Mouse (Mus musculus): ENCODE data around the gene AK157302. TPM values are rescaled to one million over a fixed set of nuclear protein-coding genes. Genes with fewer than 3 reads are reported as not detected.

AK157302 gene
- 0.33 and 0.37 TPM in 2 replicates for polyA plus RNA-seq (2015; fragmentation: Nextera tagmentation; extraction: Ambion mirVana)

DNA sequence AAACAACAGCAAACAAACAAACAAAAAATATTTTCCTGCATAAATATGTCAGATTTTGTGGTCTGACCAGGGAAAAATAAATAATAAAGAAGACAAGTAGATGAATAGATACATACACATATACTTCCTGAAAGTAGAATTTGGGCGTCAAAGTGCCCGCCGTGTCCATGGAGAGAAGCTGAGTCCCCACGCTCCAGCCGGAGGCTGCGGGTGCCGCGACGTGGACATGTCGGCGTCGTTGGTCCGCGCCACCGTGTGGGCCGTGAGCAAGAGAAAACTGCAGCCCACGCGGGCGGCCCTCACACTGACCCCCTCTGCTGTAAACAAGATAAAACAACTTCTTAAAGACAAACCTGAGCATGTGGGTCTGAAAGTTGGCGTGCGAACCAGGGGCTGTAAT is at the start of gene AK157302:
TSS of gene AK157302 (plus strand) at position 144 of the 400 bp plus-strand sequence.

DNA sequence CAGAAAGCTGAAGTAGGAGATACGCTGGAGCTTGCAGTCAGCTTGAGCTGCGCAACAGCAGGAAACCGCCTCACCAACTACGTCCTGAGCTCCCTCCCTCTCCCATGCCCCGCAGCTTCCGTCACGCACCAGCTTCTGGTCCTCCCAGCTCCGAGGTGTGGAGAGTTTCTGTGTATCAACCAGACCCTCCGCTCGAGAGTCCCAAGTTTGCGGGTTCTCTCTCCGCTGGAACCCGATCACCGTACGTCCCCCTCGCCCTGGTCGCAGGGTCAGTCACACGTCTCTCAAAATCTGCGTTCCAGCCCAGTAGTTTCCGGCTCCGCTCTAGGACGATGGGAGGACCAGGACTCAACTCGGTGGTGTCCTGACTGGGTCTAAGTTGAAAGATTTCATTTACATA is 41.6 kb upstream of the AK157302 start, which contains the start of gene Zscan26:
TSS of gene Zscan26 (minus strand) at position 282 of the 400 bp plus-strand sequence.

DNA sequence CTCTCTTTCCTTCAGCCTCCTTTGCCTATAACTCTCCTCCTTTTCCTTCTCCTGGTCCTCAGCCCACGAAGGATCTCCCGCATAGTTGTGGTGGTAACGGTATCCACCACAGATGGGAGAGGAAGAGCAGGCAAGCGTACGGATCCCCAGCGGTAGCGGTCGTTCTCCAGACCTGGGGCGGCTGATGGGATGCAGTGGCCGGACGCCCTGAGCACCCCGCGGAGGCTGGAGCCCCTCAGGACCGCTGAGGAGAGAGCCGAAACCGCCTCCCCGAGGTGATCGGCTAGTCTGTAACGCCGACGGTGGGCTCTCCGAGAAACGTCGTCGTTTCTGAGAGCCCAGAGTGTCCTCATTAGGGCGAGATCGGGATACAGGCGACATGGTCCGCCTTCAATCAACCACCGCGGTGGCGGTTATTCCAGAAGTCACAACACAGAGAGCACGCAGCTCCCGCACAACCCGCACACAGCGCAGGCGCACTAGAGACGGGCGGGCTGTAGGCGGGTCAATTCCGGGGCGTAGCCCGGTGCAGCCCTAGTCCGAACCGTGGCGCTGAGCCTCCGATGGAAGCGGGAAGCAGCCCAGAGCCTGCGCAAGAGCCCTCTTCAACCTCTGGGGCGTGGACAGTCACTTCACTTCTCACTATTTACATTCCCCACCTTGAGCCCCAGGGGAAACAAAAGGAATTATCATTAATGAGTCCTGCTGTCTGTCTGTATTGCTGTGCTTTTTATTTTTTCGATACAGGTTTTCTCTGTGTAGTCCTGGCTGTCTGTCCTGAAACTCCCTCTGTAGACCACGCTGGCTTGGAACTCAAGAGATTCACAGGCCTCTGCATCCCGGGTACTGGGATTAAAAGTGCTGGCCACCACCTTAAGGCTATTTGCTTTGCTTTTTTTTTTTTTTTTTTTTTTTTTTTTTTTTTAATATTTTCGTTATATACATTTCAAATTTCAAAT is 26.7 kb upstream of the AK157302 start, which contains the start of gene Nkapl:
TSS of gene Nkapl (minus strand) at position 449 of the 959 bp plus-strand sequence.

DNA sequence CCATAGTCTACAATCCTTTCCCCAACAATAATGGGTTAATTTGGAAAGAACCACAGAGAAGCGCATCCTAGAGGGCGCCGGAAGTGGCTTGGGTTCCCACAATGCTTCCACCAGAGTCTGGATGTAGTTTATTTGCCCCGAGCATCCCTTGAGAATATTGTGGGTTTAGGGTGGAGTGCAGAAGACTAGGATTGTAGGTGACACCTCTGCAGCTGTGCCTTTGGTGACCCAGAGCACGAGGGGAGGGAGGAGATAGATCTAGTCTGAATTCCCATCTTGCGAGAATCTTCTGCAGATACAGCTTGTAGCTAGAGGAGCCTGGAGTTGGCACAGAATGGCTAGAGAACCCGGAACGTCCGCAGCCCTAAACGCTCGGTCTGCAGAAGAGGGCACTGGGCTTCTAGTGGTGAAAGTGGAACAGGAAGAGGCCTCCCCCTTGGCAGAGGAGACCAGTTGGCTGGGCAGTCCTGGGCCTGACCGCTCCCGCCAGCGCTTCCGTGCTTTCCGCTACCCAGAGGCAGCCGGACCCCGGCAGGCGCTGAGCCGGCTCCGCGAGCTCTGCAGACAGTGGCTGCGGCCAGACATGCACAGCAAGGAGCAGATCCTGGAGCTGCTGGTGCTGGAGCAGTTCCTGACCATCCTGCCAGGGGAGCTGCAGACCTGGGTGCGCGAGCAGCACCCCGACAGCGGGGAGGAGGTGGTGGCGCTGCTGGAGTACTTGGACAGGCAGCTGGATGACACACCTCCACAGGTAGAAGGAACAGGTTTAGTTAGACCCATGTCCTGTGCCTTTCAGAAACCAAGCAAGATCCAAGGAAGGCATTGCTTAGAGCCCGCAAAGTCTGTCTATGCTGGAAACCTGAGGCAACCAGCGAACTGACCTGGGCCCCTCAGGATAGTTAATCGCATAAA is 16.0 kb upstream of the AK157302 start, which contains the start of the genes Zkscan4 and Gm10065:
TSS of gene Zkscan4 (plus strand) at position 149 of the 912 bp plus-strand sequence.
TSS of gene Gm10065 (minus strand) at position 683 of the 912 bp plus-strand sequence.

GRCm38 (mm10) chr13:21501182-21501581 is 6.2 kb downstream of the AK157302 start, which contains the start of gene Gm11273:
Gene Gm11273, minus strand, starts transcription at chr13:21501418.

DNA sequence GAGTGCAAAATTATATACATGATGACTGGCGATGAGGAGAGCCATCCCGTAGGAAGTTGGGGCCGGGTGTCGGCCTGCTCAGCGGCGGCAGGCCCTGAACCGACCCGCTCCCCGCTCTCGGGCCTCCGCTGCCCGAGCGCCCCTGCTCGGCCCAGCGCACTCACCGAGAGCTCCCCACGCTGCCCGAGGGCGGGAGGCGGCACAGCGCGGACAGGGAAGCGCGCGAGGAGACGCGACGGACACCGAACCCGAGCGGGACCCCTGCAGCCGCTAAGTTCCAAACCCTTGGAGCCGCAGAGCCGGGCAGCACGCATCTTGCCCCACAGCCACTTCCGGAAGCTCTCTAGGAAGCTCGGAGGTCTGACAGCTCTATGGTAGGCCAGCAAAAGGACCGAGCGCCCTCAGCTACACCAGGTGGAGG is 35.8 kb downstream of the AK157302 start, which contains the start of gene Zkscan8:
TSS of gene Zkscan8 (minus strand) at position 340 of the 421 bp plus-strand sequence.

DNA sequence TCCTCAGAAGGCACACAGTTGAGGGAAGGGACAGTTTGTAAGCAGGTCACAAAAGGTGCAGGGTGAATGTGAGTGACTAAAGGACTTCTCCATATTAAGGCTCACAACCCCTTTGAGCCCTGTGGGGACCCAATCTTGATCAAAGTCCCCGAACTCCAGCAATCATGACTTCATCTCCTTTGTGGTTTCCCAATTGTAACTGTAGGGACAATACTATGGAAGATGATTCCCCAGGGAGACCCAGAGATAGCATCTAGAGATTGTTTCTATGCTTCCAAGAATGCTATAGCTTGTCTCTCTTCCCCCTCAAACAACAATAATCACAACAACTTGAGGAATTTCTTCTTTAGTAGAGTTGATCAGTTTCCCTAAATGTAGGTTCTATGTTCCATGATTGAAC is 47.7 kb downstream of the AK157302 start, which contains the start of gene Olfr1366:
TSS of gene Olfr1366 (minus strand) at position 101 of the 400 bp plus-strand sequence.

MicroRNAs encoded within 50 kb of the gene (microRNA counts, 519-probe panel; counts per million panel counts)
- microRNA mmu-miR-1896 = 3,706 counts per million, percentile 64 among the panel's probes with 10 or more counts

Small RNA genes within 50 kb of the gene (microRNA-seq; reads per million reads assigned to microRNA genes)
- gene Mir1896 = not detected

Other genes with a start within 250 kb of the AK157302 start
- gene Gpx5, start 202.5 kb upstream of the AK157302 start, polyA plus RNA-seq (2015; fragmentation: Nextera tagmentation; extraction: Ambion mirVana) = not detected in 2 replicates
- not detected in 2 replicates for gene Gpx6, start 183.1 kb upstream of the AK157302 start, polyA plus RNA-seq (2015; fragmentation: Nextera tagmentation; extraction: Ambion mirVana)
- gene Olfr1367, start 148.3 kb upstream of the AK157302 start, polyA plus RNA-seq (2015; fragmentation: Nextera tagmentation; extraction: Ambion mirVana) = not detected in 2 replicates
- gene Zscan12, start 132.4 kb upstream of the AK157302 start, polyA plus RNA-seq (2015; fragmentation: Nextera tagmentation; extraction: Ambion mirVana) = 4.6 and 4.9 TPM in 2 replicates
- gene Zkscan3, start 92.5 kb upstream of the AK157302 start, polyA plus RNA-seq (2015; fragmentation: Nextera tagmentation; extraction: Ambion mirVana) = 33.7 and 34.0 TPM in 2 replicates
- 0.63 and 0.66 TPM in 2 replicates for gene Pgbd1, start 54.2 kb upstream of the AK157302 start, polyA plus RNA-seq (2015; fragmentation: Nextera tagmentation; extraction: Ambion mirVana)
- 19.5 and 20.3 TPM in 2 replicates for gene Zscan26, start 41.5 kb upstream of the AK157302 start, polyA plus RNA-seq (2015; fragmentation: Nextera tagmentation; extraction: Ambion mirVana)
- gene Nkapl, start 26.7 kb upstream of the AK157302 start, polyA plus RNA-seq (2015; fragmentation: Nextera tagmentation; extraction: Ambion mirVana) = 2.1 TPM in 2 replicates
- gene Zkscan4, start 16.3 kb upstream of the AK157302 start, polyA plus RNA-seq (2015; fragmentation: Nextera tagmentation; extraction: Ambion mirVana) = 1.2 and 2.0 TPM in 2 replicates
- not detected in 2 replicates for gene Gm10065, start 15.8 kb upstream of the AK157302 start, polyA plus RNA-seq (2015; fragmentation: Nextera tagmentation; extraction: Ambion mirVana)
- 9.9 and 11.1 TPM in 2 replicates for gene Gm11273, start 6.2 kb downstream of the AK157302 start, polyA plus RNA-seq (2015; fragmentation: Nextera tagmentation; extraction: Ambion mirVana)
- 2.0 and 2.8 TPM in 2 replicates for gene Zkscan8, start 35.9 kb downstream of the AK157302 start, polyA plus RNA-seq (2015; fragmentation: Nextera tagmentation; extraction: Ambion mirVana)
- gene Olfr1366, start 47.6 kb downstream of the AK157302 start, polyA plus RNA-seq (2015; fragmentation: Nextera tagmentation; extraction: Ambion mirVana) = 0.13 TPM in 1 of 2 replicates, not detected in the other
- gene Olfr1535, start 64.7 kb downstream of the AK157302 start, polyA plus RNA-seq (2015; fragmentation: Nextera tagmentation; extraction: Ambion mirVana) = not detected in 2 replicates
- not detected in 2 replicates for gene Olfr1364, start 86.5 kb downstream of the AK157302 start, polyA plus RNA-seq (2015; fragmentation: Nextera tagmentation; extraction: Ambion mirVana)
- not detected in 2 replicates for gene Olfr1362, start 118.8 kb downstream of the AK157302 start, polyA plus RNA-seq (2015; fragmentation: Nextera tagmentation; extraction: Ambion mirVana)
- not detected in 2 replicates for gene Olfr11, start 147.3 kb downstream of the AK157302 start, polyA plus RNA-seq (2015; fragmentation: Nextera tagmentation; extraction: Ambion mirVana)
- gene Olfr1361, start 168.2 kb downstream of the AK157302 start, polyA plus RNA-seq (2015; fragmentation: Nextera tagmentation; extraction: Ambion mirVana) = not detected in 2 replicates
- not detected in 2 replicates for gene Olfr1360, start 182.2 kb downstream of the AK157302 start, polyA plus RNA-seq (2015; fragmentation: Nextera tagmentation; extraction: Ambion mirVana)
- gene Olfr1359, start 202.9 kb downstream of the AK157302 start, polyA plus RNA-seq (2015; fragmentation: Nextera tagmentation; extraction: Ambion mirVana) = not detected in 2 replicates
- 1.2 TPM in 1 of 2 replicates, not detected in the other for gene Hist1h2bl, start 220.9 kb downstream of the AK157302 start, polyA plus RNA-seq (2015; fragmentation: Nextera tagmentation; extraction: Ambion mirVana)
- 3.3 and 6.2 TPM in 2 replicates for gene Hist1h2ai, start 221.2 kb downstream of the AK157302 start, polyA plus RNA-seq (2015; fragmentation: Nextera tagmentation; extraction: Ambion mirVana)
- gene Hist1h3h, start 222.4 kb downstream of the AK157302 start, polyA plus RNA-seq (2015; fragmentation: Nextera tagmentation; extraction: Ambion mirVana) = 1.3 and 3.8 TPM in 2 replicates
- 0.61 and 1.5 TPM in 2 replicates for gene Hist1h2bm, start 226.8 kb downstream of the AK157302 start, polyA plus RNA-seq (2015; fragmentation: Nextera tagmentation; extraction: Ambion mirVana)
- gene Hist1h4j, start 239.8 kb downstream of the AK157302 start, polyA plus RNA-seq (2015; fragmentation: Nextera tagmentation; extraction: Ambion mirVana) = 0.85 and 1.5 TPM in 2 replicates